Mouse (Mus musculus) embryonic facial prominence, embryonic 14.5 days (tissue): ENCODE data around the gene Rtn4r. TPM values are rescaled to one million over a fixed set of nuclear protein-coding genes. Genes with fewer than 3 reads are reported as not detected.

Experiments used
- ATAC-seq: fragments of 200-750 bp; cut with Nextera tagmentation; 2 replicates; pipeline ENCODE4 v1.8.0; 2017; ENCODE audit warnings: low read depth, moderate number of reproducible peaks, moderate TSS enrichment
- DNase-seq: peaks from one replicate; pipeline ENCODE4 v3.0.0-alpha.2; 2015; ENCODE audit warnings: low spot score
- H3K27ac ChIP-seq: fragments of 300-500 bp; sonication (generic); replicated peaks from 2 replicates; pipeline ENCODE4 v1.5.1; 2014; ENCODE audit warnings: low read depth, mild to moderate bottlenecking, low read length, moderate library complexity
- H3K27me3 ChIP-seq: fragments of 300-500 bp; sonication (generic); replicated peaks from 2 replicates; pipeline ENCODE4 v1.6.1; 2014; ENCODE audit warnings: low read length; ENCODE audit not compliant: control insufficient read depth, insufficient read depth
- H3K36me3 ChIP-seq: fragments of 300-500 bp; sonication (generic); 2 replicates; pipeline ENCODE4 v1.6.1; 2014; ENCODE audit warnings: low read length, mixed read lengths; ENCODE audit not compliant: control insufficient read depth, insufficient read depth
- H3K4me1 ChIP-seq: fragments of 300-500 bp; sonication (generic); 2 replicates; pipeline ENCODE4 v1.6.1; 2014; ENCODE audit warnings: antibody characterized with exemption, low read length; ENCODE audit not compliant: control insufficient read depth, insufficient read depth
- H3K4me2 ChIP-seq: fragments of 300-500 bp; sonication (generic); 2 replicates; pipeline ENCODE4 v1.6.1; 2014; ENCODE audit warnings: low read depth, mild to moderate bottlenecking, low read length, moderate library complexity, mixed read lengths
- H3K4me3 ChIP-seq: fragments of 300-500 bp; sonication (generic); 2 replicates; pipeline ENCODE4 v1.5.1; 2014; ENCODE audit warnings: low read depth, mild to moderate bottlenecking, low read length
- H3K9ac ChIP-seq: fragments of 300-500 bp; sonication (generic); 2 replicates; pipeline ENCODE4 v1.6.1; 2014; ENCODE audit warnings: low read depth, mild to moderate bottlenecking, low read length, moderate library complexity, mixed read lengths
- H3K9me3 ChIP-seq: fragments of 300-500 bp; sonication (generic); 2 replicates; pipeline ENCODE4 v1.6.1; 2016; ENCODE audit warnings: low read length; ENCODE audit not compliant: control insufficient read depth
- WGBS: fragments of 180-500 bp; shearing (Covaris S2); extraction: QIAGEN DNeasy Blood & Tissue Kit; methylation state at CpG from one replicate; pipeline ENCODE4 v1.1.7; 2014; 5-methylcytosine and 5-hydroxymethylcytosine counted together
- microRNA-seq: library from miRNA; unstranded; fragments of <30 nt; microRNA quantifications from one replicate; pipeline ENCODE4, GENCODE M21; 2016; ENCODE audit warnings: borderline number of aligned reads
- polyA plus RNA-seq: library from polyadenylated mRNA; unstranded; fragments of >200 nt; fragmentation: Nextera tagmentation; extraction: Ambion mirVana; gene quantifications from 2 replicates; pipeline ENCODE4 v1.2.1, GENCODE M21; 2014

Gene Rtn4r
- polyA plus RNA-seq, 1 experiment from 2014 or later, result 4.3 TPM

GRCm38 (mm10) chr16:18197881-18198280 lies 70.4 kb downstream of the Rtn4r start:
- H3K27ac ChIP-seq, result no peak overlapping the region
- no peak for DNase-seq
- H3K4me3 ChIP-seq, result no peak overlapping the region
- no peak overlapping the region for H3K4me2 ChIP-seq
- 0 out of 2 replicates have a peak, but pooled peaks cover 6% of the 10 kb centered on the region for H3K4me1 ChIP-seq
- no peaks in the 10 kb centered on the region for H3K9me3 ChIP-seq
- no peak for ATAC-seq
- H3K9ac ChIP-seq, result no peak overlapping the region
- H3K36me3 ChIP-seq, result no peaks in the 10 kb centered on the region
- H3K27me3 ChIP-seq, result no peaks in the 10 kb centered on the region
- 80% methylated on average over 6 of the region's 6 CpGs for WGBS

- Histone ChIP-seq H3K4me3 (no peak overlapping the region), H3K27me3 (no peaks in the 10 kb centered on the region), H3K27ac (no peak overlapping the region), H3K9me3 (no peaks in the 10 kb centered on the region), H3K4me2 (no peak overlapping the region), H3K4me1 (0 out of 2 replicates have a peak, but pooled peaks cover 6% of the 10 kb centered on the region), H3K36me3 (no peaks in the 10 kb centered on the region), H3K9ac (no peak overlapping the region)
- DNase-seq (no peak), ATAC-seq (no peak)
- WGBS, result 70% methylated on average over 10 of the region's 10 CpGs
Measured at GRCm38 (mm10) chr16:18198365-18199098, 71.1 kb downstream of the Rtn4r start.

DNA sequence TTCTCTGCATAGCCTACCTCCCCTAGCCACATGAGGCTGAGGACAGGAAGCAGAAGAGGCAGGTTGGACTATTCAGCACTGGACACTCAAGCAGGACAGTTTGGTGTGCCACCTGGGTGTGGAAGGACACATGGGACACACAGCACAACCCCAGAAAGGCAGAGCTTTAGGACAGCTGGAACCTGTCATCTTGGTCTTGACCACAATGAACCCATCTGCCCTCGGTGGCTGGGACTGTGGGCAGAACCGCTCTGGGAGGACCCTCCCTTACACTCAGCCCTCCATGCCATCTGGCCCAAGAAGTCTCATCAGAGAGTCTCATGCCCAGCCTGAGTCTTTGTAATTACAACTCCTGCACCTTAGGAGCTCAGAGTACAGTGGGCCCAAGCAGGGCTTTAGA lies 72.6 kb downstream of the Rtn4r start:
- Histone ChIP-seq H3K9ac (no peak overlapping the region), H3K4me1 (no peaks in the 10 kb centered on the region)
- WGBS, result 71% methylated on average over 2 of the region's 2 CpGs

GRCm38 (mm10) chr16:18201620-18202019 lies 74.2 kb downstream of the Rtn4r start:
- ATAC-seq (no peak), DNase-seq (no peak)
- H3K36me3 ChIP-seq, result no peaks in the 10 kb centered on the region
- H3K27ac ChIP-seq, result no peak overlapping the region
- H3K4me3 ChIP-seq, result no peak overlapping the region
- H3K4me2 ChIP-seq, result no peak overlapping the region
- whole genome bisulfite sequencing, result 20% methylated on average over 1 of the region's 1 CpGs
- no peaks in the 10 kb centered on the region for H3K4me1 ChIP-seq
- no peak overlapping the region for H3K9ac ChIP-seq
- no peaks in the 10 kb centered on the region for H3K27me3 ChIP-seq
- no peaks in the 10 kb centered on the region for H3K9me3 ChIP-seq

More for the DNA sequence above, 72.6 kb downstream of the Rtn4r start:
- DNase-seq, result no peak
- no peak overlapping the region for H3K4me3 ChIP-seq
- H3K27me3 ChIP-seq, result no peaks in the 10 kb centered on the region
- H3K27ac ChIP-seq, result no peak overlapping the region
- ATAC-seq, result no peak; the same call in 1 of the 2 replicates
- no peak overlapping the region for H3K4me2 ChIP-seq
- no peaks in the 10 kb centered on the region for H3K36me3 ChIP-seq
- H3K9me3 ChIP-seq, result no peaks in the 10 kb centered on the region

Small RNA genes lying within 50 kb of the gene (microRNA-seq; reads per million reads assigned to microRNA genes)
- gene Mir6366, result not detected

Other genes with a start within 250 kb of the Rtn4r start
- 0.12 and 0.19 TPM in 2 replicates for gene Gm20518, start 236.0 kb upstream of the Rtn4r start, polyA plus RNA-seq
- gene Tssk1, start 233.4 kb upstream of the Rtn4r start, polyA plus RNA-seq, result not detected in 2 replicates
- 81.9 and 86.8 TPM in 2 replicates for gene Dgcr2, start 229.1 kb upstream of the Rtn4r start, polyA plus RNA-seq
- gene Tssk2, start 229.0 kb upstream of the Rtn4r start, polyA plus RNA-seq, result 0.13 TPM in 1 of 2 replicates, not detected in the other
- gene Ess2, start 216.3 kb upstream of the Rtn4r start, polyA plus RNA-seq, result 26.2 and 28.7 TPM in 2 replicates
- gene Gsc2, start 212.6 kb upstream of the Rtn4r start, polyA plus RNA-seq, result not detected in 2 replicates
- gene Slc25a1, start 199.4 kb upstream of the Rtn4r start, polyA plus RNA-seq, result 56.6 and 60.3 TPM in 2 replicates
- 0.31 TPM in 1 of 2 replicates, not detected in the other for gene Vpreb2, start 147.2 kb upstream of the Rtn4r start, polyA plus RNA-seq
- gene Dgcr6, start 74.8 kb upstream of the Rtn4r start, polyA plus RNA-seq, result 89.9 and 96.8 TPM in 2 replicates
- gene Prodh, start 37.4 kb upstream of the Rtn4r start, polyA plus RNA-seq, result 7.2 and 7.7 TPM in 2 replicates
- not detected in 2 replicates for gene Ccdc188, start 90.2 kb downstream of the Rtn4r start, polyA plus RNA-seq
- gene Zdhhc8, start 107.5 kb downstream of the Rtn4r start, polyA plus RNA-seq, result 23.6 and 25.4 TPM in 2 replicates
- 79.1 and 83.5 TPM in 2 replicates for gene Trmt2a, start 121.0 kb downstream of the Rtn4r start, polyA plus RNA-seq
- 515 and 520 TPM in 2 replicates for gene Ranbp1, start 121.1 kb downstream of the Rtn4r start, polyA plus RNA-seq
- 1.2 and 6.5 TPM in 2 replicates for gene Gm49776, start 130.7 kb downstream of the Rtn4r start, polyA plus RNA-seq
- 28.9 and 34.3 TPM in 2 replicates for gene Dgcr8, start 161.6 kb downstream of the Rtn4r start, polyA plus RNA-seq
- gene Tango2, start 220.5 kb downstream of the Rtn4r start, polyA plus RNA-seq, result 28.2 and 30.6 TPM in 2 replicates
- 23.0 and 23.5 TPM in 2 replicates for gene Arvcf, start 220.5 kb downstream of the Rtn4r start, polyA plus RNA-seq